Mouse (Mus musculus): Measurements from ENCODE around the gene Gm28374. TPM values are rescaled to one million over a fixed set of nuclear protein-coding genes. Genes with fewer than 3 reads are reported as not detected.

Gm28374 gene
- total RNA-seq, 2 experiments from 2014 or later = 0.57 to 1.5 TPM

DNA sequence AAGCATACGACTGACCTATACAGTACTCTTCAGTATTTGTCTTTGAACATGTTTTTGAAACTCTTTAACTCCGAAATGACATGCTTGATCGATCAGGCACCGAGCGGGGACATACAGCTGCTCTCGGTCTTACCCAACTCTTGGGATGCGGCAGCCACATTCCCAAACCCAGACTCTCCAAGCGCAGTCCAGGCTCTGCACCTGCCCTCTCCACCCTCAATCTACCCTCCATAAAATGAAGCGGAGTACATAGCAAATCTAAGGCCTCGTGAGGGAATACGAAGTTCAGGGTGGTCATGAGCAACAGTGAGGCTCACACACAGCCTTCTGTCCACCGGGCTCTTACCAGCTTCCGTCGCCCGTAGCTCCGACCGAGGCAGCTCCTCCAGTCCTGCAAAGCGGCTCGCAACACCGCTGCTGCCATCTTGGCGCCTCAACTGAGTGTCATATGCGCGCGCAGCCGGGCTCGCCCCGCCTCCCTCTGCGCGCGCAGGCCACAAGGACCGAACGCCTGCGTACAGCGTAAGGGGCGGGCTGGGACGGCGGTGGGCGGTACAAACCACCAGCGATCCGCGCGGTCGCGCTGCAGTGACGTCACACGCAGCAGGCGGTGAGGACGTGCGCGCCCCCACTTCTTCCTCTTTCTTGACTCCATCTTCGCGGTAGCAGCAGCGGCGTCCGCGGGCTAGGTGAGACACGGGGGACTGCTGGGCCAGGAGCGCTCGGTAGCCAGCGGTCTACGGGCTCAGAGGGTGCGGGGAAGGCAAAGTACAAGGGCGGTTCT, 24.6 kb downstream of the Gm28374 start, which contains the start of the genes Mrpl49 and Fau:
Gene Mrpl49 (minus strand): TSS at position 473 of the 784 bp plus-strand sequence.
Gene Fau (plus strand): TSS at position 532 of the 784 bp plus-strand sequence.
- peak; percentile 98 to 99 for DNase-seq (ENCODE audit: low spot score in 2 of 2)

DNA sequence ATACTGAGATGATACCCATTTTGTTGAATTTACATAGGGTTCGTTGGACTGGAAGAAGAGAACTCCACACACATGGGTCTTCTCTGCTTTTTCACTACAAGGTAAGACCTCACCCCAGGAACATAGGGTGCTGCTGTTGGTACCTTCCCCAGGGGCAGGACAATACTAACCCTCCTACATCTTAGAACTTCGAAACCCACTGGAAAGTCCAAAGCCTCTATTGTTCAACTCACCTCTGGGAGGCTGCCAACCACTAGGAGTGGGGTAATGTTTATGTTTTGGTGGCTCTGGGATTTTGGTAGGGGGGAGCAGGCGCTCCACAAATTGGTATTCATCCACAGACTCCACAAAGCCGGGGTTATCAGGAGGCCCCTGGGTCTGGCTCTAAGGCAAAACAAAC, 25.4 kb downstream of the Gm28374 start:
- DNase-seq (ENCODE audit: low spot score in 2 of 2) = no peak

DNA sequence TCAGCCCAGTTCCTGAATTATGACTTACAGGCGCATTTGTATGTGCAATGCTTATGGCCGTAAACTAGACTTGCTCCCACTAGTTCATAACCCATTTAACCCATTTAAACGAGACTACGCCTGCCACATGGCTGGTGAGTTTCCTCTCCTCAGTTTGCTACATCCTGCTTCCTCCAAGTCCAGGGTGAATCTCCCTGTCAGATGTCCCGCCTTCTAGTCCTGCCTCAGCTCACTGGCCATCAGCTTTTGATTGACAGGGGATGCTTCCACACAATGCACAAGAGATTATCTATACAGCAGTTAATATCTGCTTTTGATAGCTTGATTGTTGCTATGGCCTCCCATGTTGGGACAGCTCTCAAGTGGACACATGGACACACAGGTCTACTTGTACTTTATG, 27.8 kb downstream of the Gm28374 start:
- DNase-seq (ENCODE audit: low spot score in 2 of 2) = no peak

DNA sequence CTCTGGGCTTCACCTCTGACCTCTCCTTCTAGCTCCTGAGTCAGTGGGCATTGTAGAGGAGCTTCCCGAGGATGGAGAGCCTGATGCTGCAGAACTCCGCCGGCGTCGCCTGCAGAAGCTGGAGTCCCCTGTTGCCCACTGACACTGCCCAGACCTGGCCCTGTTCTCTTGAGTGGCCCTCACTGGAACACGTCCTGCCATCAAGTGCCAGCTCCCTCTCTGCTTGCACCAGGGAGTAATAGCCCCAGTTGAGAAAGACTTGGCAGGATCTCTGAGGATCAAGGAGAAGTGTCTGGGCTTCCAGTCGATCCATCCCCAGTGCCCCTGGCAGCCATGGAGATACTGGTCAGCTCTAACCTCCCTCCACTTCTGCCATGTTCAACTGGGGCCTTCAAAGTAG, 29.5 kb downstream of the Gm28374 start:
- no peak for DNase-seq (ENCODE audit: low spot score in 2 of 2)

DNA sequence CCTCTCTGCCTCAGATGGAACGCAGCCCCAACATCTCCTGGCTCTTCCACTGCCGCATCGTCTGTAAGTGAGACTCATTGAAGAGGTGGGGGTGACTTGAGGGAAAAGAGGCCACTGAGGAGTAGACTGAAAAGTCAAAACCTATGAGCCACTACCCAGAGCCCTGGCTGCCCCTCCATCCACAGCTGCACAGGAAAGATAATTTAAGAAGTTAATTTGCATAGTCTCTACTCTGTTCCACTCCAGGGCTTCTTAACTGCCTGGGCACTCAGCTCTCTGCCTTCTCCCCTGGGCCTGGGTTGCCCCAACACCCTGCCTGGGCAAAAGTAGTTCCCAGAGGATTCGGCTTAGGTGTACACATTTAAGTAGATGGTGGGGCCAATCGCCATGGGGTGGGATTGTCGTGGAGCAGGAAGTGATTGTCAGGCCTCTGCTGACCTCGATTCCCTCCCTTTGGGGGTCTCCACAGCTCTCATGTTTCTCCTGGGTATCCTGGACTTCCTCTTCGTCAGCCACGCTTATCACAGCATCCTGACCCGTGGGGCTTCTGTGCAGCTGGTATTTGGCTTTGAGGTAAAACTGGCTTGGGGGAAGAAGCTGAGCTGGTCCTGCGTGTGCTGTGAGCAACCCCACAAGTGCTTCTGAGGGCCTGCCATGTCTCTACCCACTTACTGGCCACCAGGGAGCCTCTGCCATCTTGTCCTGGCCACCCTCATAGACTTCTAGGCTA, 33.2 kb downstream of the Gm28374 start:
- DNase-seq (ENCODE audit: low spot score in 2 of 2) = no peak

DNA sequence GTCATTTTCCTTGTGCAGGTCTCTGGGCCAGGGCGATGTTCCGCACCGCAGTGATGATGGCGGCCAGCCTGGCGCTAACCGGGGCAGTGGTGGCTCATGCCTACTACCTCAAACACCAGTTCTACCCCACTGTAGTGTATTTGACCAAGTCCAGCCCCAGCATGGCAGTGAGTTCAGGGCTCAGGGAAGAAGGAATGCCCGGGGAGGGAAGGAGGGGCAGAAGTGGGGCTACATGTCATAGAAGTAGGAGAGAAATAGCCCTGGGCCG, 34.2 kb downstream of the Gm28374 start:
- DNase-seq (ENCODE audit: low spot score in 2 of 2) = no peak

DNA sequence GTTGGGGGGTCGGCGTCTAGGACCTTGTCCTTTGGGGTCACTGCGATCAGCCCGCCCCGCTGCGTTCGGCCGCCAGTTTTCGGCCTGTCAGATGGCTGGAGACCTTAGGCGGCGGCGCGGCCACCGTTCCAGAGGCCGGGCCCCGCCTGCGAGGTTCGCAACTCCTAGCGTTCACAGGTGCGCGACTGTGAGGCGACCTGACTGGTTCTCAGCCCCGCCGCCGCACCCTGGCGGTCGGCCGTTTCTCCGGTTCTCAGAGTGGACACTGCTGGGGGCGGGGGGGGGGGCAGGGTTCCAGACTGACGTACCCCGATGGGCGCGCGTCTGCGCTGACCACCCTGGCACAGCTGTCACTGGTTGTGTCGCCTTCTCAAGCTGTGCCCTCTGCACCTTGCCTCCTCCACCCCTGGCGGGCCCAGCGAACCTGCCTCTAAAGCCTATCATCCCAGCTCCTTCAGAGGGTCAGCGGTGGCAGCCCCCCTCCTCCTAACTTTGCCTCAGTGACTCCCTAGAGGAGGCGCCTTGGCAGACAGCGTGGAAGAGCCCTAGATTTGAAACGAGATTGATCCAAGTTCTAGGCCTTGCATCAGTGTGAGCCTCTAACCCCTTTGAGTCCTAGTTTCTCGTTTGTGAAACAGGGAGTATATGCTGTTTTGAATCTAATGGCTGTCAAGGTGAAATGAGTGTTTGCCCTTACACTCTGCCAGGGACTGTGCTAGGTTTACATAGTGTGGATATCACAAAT, 34.7 kb downstream of the Gm28374 start:
- peak in 1 of 2 experiments; percentile 26 for DNase-seq (ENCODE audit: low spot score in 2 of 2)

DNA sequence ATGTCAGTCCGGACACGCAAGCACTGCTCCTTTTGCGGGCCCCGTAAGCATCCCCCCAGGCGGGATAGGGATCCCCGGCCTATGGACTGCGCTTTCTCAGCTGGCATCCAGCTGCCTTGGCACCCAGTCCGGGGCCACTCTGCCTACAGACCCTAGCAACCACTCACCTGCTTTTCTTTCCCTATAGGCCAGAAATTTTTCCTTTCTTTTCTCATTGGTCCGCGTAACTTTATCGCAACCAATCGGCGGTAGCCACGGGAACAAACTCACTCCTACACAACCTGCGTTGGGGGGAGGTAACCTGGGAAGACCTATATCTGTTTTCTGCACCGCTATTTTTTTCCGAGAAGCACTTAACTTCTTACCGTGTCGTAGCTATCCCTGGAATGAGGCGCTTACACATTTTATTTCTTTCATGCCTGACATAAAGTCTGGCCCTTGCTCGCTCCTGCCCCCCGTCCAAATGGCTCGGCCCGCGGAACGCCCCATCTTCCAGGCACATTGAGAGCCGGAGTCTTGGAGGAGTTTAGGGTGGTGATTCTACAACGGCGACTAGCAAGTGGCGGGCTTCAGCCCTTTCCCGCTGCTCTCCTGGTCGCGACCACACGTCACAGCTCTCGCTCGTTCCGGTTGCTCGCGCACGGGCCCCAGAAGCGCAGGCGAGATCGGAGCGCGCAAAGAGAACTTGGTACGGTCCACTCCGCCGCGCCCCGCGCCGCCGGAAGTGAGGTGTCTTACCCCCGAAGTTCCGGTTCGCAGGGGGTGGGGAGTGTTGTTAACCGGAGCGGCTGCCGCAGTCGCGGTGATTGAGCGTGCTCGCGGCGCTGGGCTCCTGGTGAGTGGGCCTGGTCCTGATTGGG, 35.5 kb downstream of the Gm28374 start, which contains the start of gene Syvn1:
Gene Syvn1 (plus strand): TSS at position 283 of the 860 bp plus-strand sequence.
- peak; percentile 92 to 95 for DNase-seq (ENCODE audit: low spot score in 2 of 2)

DNA sequence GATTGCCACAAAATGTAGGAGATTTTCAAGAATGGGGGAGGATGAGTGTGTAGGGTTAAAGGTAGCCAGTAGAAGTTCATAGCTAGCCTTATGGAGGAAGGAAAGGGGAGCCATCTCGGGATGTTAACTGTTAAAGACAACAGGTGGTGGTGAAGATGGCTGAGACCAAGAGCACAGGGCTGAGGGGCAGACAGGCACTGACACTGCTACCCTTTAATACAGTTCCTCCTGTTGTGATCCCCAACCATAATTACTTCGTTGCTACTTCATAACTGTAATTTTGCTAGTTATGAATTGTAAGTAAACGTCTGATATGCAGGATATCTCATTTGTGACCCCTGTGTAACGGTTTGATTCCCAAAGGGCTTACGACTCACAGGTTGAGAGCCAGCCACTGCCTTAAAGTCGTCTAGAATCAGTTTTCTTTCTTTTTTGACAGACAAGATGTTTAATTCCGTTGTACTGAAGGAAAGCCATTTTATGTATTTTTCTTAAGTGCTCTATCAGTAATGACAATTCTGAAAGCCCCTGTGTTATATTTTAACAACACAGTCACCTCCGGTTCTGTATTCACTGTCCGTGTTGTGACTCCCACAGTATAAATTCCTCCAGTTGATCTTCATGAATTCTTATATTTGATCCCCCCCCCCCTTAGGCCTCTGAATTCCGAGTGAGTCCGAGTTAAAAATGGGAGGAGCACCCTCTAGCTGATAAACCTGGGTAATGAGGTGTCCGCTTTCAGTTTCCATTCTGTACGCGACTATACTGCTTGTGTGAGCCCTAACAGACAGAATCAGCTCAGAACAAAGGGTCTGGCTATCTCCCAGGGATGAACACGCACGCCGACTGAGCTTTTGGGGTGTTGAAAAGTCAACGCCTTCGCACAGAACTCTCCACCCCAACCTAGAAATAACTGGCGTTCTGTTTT, 36.4 kb downstream of the Gm28374 start:
- DNase-seq (ENCODE audit: low spot score in 2 of 2) = no peak

DNA sequence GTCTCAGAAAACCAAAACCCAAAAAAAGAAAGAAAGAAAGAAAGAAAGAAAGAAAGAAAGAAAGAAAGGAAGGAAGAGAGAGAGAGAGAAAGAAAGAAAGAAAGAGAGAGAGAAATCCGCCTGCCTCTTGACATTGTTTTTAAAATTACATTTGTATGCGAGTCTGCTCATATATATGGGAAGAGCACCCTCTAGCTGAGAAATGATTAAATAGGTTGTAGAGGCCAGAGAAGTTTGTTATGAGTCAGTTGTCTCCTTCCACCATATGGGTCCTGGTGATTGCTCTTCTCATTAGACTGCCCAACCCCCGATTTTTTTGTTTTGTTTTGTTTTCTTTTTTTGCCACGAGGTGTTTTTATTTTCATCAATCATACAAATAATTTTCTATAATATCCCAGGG, 38.0 kb downstream of the Gm28374 start:
- DNase-seq (ENCODE audit: low spot score in 2 of 2) = peak in 1 of 2 experiments; percentile 12

DNA sequence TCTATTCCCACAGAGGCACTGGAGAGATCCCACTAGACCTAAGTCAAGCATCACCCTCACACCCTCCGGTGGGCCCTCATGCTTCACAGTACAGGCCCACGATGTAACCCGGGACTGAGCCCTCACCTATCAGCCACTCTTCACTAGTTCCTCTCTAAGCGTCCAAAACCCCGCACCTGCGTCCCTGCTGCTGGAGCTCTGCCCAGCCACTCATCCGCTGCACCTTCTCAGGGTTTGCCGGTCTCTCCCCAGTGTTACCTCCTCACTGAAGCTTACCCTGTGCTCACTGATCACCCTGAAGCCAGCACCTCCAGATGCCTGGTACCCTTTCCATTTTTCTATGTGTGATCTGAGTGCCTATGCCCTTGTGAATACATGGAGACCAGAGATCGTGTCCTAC, 39.8 kb downstream of the Gm28374 start:
- DNase-seq (ENCODE audit: low spot score in 2 of 2) = no peak

DNA sequence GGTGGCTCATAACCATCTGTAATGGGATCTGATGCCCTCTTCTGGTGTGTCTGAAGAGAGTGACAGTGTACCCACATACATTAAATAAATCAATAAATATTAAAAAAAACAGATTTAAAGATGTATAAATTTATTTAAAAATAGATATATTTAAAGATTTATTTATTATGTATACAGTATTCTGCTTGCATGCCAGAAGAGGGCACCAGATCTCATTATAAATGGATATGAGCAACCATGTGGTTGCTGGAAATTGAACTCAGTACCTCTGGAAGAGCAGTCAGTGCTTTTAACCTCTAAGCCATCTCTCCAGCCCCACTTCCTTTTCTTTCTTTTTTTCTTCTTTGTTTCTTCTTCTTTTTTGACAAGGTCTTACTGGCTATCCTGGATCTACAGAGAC, 42.1 kb downstream of the Gm28374 start:
- DNase-seq (ENCODE audit: low spot score in 2 of 2) = no peak

DNA sequence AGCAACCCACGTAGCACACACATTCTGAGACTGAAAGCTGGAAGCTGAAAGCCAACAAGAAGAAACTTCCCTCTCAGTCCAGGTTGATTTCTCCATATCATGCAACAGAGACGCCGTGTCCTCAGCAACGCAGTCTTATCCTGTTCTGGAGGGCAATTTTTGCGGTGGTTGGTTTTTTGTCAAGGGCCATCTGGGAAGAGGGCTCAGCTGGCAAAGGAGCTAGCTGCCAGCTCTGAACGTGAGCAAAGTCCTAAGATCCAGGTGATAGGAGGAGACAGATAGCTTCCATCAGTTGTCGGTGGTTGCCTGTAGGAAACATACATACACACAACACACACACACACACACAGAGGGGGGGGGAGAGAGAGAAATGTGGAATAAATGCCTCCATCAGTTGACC, 43.7 kb downstream of the Gm28374 start:
- DNase-seq (ENCODE audit: low spot score in 2 of 2) = no peak

DNA sequence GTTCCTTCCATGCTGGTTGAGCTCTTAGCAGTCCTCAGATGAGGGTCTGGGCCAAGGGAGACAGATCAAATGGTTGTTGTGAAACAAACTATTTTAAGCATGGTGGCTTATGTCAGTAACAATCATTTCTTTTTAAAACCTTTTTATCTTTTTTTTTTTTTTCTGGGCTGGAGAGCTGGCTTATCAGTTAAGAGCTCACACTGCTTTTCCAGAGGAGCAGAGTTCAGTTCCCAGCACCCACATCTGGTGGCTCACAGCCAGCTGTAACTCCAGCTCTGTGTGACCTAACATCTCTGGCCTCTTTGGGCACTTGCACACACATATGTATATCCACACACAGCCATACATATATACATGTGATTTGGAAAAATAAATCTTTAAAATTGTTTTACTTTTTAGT, 44.4 kb downstream of the Gm28374 start:
- DNase-seq (ENCODE audit: low spot score in 2 of 2) = no peak

DNA sequence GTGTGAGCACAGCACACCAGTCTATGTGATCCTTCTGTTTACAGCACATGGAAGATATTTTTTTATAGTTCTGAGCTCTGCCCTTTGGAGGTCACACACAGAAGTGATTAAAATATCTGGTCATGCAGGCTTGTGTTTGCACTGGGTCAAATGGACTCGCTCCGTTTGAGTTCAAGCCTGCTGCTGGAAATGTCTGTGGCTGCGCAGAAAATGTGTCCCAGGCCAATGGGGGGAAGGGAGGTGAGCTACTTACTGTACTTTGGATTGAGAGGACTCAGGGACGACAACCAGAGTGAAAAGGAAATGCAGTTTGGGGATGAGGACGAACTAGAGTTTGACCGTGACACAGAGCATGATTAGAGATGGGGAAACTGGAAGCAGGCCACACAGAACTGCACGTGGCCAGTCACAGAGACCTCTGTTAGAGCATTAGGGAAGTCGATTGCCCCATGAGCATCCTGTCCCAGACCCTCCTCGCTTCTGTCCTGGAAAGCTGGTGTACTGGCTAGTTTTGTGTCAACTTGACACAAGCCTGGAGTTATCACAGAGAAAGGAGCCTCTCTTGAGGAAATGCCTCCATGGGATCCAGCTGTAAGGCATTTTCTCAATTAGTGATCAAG, 46.0 kb downstream of the Gm28374 start:
- DNase-seq (ENCODE audit: low spot score in 2 of 2) = no peak

DNA sequence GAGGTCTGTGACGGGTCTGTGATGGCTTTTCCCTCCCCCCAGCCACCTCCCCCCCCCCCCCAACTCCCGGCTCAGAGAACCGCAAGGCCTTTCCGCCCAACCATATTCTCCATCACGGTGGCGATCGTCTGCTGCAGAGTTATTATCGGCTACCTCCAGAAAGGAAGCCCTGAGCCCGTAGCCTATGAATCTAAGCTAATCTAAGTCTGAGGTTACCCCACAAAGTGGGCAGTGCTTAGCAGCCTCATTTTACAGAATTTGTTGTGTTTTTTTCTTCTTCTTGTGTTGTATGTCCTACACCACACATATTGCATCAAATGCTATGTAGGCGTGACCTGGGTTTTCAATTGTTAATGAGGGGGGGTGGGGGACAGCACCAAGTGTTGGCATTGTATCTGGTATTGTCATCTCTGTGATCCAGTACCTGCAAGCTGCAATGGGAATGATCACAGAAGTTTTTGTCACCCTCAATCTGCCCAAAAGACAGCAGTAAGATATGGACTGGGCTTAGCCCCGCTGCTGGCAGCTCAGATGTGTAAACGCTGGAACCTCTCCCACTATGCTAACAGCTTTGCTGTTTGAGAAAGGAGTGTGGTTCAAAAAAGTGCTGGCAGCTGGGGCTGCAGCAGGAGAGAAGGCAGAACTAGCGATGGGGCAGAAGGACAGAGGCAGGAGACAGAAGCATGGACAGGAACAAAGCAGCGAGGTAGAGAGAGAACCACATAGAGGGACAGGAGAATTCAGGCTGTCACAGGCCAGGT, 51.4 kb downstream of the Gm28374 start:
- DNase-seq (ENCODE audit: low spot score in 2 of 2) = no peak

DNA sequence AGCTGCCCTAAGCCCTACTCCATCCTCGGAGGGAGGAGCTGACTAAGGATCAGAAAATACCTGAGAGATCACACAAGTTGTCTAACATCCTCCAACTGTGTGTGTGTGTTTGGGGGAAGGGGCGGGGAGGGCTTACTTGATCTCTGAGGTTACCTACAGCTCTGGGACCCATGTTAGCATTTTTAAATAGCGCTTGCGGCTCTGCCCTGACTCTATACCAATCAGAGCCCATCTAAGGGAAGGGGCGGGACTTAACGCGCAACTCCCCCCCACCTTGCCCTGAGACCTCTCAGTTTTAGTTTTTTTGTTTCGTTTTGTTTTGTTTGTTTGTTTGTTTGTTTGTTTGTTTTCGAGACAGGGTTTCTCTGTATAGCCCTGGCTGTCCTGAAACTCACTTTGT, 52.6 kb downstream of the Gm28374 start:
- DNase-seq (ENCODE audit: low spot score in 2 of 2) = no peak

DNA sequence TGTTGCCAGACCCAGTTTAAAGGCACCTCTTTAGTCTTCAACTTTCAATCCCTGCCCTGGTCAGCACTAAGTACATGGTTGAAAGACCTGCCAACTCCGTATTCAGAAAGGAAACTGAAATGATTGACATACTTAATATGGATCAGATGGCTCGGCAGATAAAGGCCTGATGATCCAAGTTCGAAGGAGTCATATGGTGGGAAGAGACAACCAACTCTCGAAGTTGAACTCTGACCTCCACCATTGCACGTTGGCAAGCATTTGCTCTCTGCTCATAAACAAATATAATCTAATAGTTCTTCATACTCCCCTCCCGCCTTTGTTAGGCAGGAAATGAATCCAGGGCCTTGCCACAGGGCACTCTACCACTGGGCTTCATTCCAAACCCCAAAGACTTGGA, 53.1 kb downstream of the Gm28374 start:
- DNase-seq (ENCODE audit: low spot score in 2 of 2) = no peak

Measured in layer of hippocampus, postnatal 14 days (tissue).